Mouse (Mus musculus) neural tube, embryonic 11.5 days (tissue): ENCODE measurements around the gene Epo. TPM values are rescaled to one million over a fixed set of nuclear protein-coding genes. Genes with fewer than 3 reads are reported as not detected.

Experiments
- ATAC-seq: fragments of 200-750 bp; cut with Nextera tagmentation; 2 replicates; pipeline ENCODE4 v1.8.0; 2017; ENCODE audit warnings: moderate number of reproducible peaks, mild to moderate bottlenecking, moderate TSS enrichment, moderate library complexity; ENCODE audit not compliant: insufficient read depth, low FRiP score, low TSS enrichment
- DNase-seq: peaks from one replicate; pipeline ENCODE4 v3.0.0-alpha.2; 2015; ENCODE audit warnings: low spot score
- H3K27ac ChIP-seq: fragments of 300-500 bp; sonication (generic); 2 replicates; pipeline ENCODE4 v1.5.1; 2014; ENCODE audit warnings: low read depth, mild to moderate bottlenecking, low read length
- H3K27me3 ChIP-seq: fragments of 300-500 bp; sonication (generic); 2 replicates; pipeline ENCODE4 v1.6.1; 2014; ENCODE audit warnings: mild to moderate bottlenecking, low read length, mixed read lengths; ENCODE audit not compliant: control insufficient read depth, insufficient read depth
- H3K36me3 ChIP-seq: fragments of 300-500 bp; sonication (generic); 2 replicates; pipeline ENCODE4 v1.6.1; 2014; ENCODE audit warnings: mild to moderate bottlenecking, low read length, moderate library complexity, mixed read lengths; ENCODE audit not compliant: control insufficient read depth, insufficient read depth
- H3K4me1 ChIP-seq: fragments of 300-500 bp; sonication (generic); 2 replicates; pipeline ENCODE4 v1.6.1; 2014; ENCODE audit warnings: low read length, mixed read lengths; ENCODE audit not compliant: control insufficient read depth, insufficient read depth
- H3K4me2 ChIP-seq: fragments of 300-500 bp; sonication (generic); 2 replicates; pipeline ENCODE4 v1.6.1; 2014; ENCODE audit warnings: low read depth, mild to moderate bottlenecking, moderate library complexity
- H3K4me3 ChIP-seq: fragments of 300-500 bp; sonication (generic); 2 replicates; pipeline ENCODE4 v1.5.1; 2014; ENCODE audit warnings: low read depth, low read length
- H3K9ac ChIP-seq: fragments of 300-500 bp; sonication (generic); 2 replicates; pipeline ENCODE4 v1.6.1; 2014; ENCODE audit warnings: mild to moderate bottlenecking, low read length
- H3K9me3 ChIP-seq: fragments of 300-500 bp; sonication (generic); 2 replicates; pipeline ENCODE4 v1.6.1; 2016; ENCODE audit warnings: low read length; ENCODE audit not compliant: control insufficient read depth
- WGBS: fragments of 180-500 bp; shearing (Covaris S2); extraction: QIAGEN DNeasy Blood & Tissue Kit; methylation state at CpG from one replicate; pipeline ENCODE4 v1.1.7; 2014; 5-methylcytosine and 5-hydroxymethylcytosine counted together
- microRNA-seq: library from miRNA; unstranded; fragments of <30 nt; microRNA quantifications from one replicate; pipeline ENCODE4, GENCODE M21; 2016
- polyA plus RNA-seq: library from polyadenylated mRNA; unstranded; fragments of >200 nt; fragmentation: Nextera tagmentation; extraction: Ambion mirVana; gene quantifications from 2 replicates; pipeline ENCODE4 v1.2.1, GENCODE M21; 2014

Gene Epo
- polyA plus RNA-seq, 1 experiment from 2014 or later, result 0.34 TPM

GRCm38 (mm10) chr5:137455866-137456591 lies 77.0 kb downstream of the Epo start:
- Histone ChIP-seq H3K36me3 (no peaks in the 10 kb centered on the region), H3K27ac (no peak overlapping the region), H3K9ac (no peak overlapping the region), H3K4me1 (no peaks in the 10 kb centered on the region), H3K4me2 (no peak overlapping the region), H3K4me3 (no peak overlapping the region), H3K27me3 (no peaks in the 10 kb centered on the region), H3K9me3 (no peaks in the 10 kb centered on the region)
- DNase-seq, result no peak
- 53% methylated on average over 7 of the region's 7 CpGs for WGBS
- ATAC-seq, result no peak

DNA sequence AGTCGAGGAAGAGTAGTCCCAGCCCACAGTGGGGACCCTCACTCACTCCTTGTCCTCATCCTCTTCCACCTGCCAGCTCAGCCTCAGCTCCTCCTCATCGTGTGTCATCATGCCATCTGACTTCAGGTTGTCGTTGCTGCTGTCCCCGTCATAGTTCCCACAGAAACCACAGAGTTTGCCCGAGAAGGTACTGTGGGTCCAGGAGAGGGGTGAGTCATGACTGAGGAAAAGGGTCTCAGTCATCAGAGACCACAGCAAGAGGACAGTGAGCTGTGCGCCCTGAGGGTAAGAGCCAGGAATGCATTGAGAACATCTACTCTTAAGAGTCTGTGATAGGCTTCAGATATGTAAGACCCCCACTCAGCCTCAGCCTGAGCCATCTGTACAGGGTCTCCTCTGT lies 77.8 kb downstream of the Epo start:
- Histone ChIP-seq H3K27ac (no peak overlapping the region), H3K4me3 (no peak overlapping the region), H3K4me2 (no peak overlapping the region), H3K9me3 (no peaks in the 10 kb centered on the region), H3K27me3 (no peaks in the 10 kb centered on the region), H3K36me3 (no peaks in the 10 kb centered on the region), H3K9ac (no peak overlapping the region), H3K4me1 (no peaks in the 10 kb centered on the region)
- DNase-seq (no peak), ATAC-seq (no peak)
- WGBS, result 77% methylated on average over 6 of the region's 6 CpGs

- no peaks in the 10 kb centered on the region for H3K27me3 ChIP-seq
- H3K27ac ChIP-seq, result no peak overlapping the region
- H3K4me2 ChIP-seq, result no peak overlapping the region
- no peak overlapping the region for H3K4me3 ChIP-seq
- no peak overlapping the region for H3K9ac ChIP-seq
- H3K36me3 ChIP-seq, result no peaks in the 10 kb centered on the region
- H3K9me3 ChIP-seq, result no peaks in the 10 kb centered on the region
- no peak for DNase-seq
- ATAC-seq, result no peak
- no peaks in the 10 kb centered on the region for H3K4me1 ChIP-seq
These were observed 87.5 kb downstream of the Epo start for GRCm38 (mm10) chr5:137445536-137445935.

GRCm38 (mm10) chr5:137440216-137440855 lies 92.7 kb downstream of the Epo start:
- DNase-seq, result no peak

DNA sequence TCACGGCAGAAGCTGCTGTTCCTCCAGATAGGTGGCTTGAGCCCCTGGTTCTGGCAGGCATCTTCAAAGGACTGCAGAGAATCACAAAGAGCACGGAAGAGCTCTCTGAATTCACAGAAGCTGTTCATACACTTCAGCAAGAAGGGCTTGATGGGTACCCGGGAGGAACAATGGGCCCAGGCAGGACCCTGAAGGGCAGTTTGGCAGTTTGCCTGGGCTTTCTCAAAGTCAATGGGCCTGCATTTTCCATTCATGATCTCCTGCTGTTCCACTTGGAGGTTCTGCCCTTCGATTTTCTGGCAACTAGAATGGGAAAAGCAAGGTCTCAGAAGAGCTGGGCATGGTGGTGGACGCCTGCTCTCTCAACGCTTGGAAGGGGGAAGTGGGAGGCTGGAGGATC lies 99.2 kb downstream of the Epo start:
- no peaks in the 10 kb centered on the region for H3K4me1 ChIP-seq
- DNase-seq (no peak), ATAC-seq (no peak)
- no peaks in the 10 kb centered on the region for H3K36me3 ChIP-seq
- WGBS, result 73% methylated on average over 6 of the region's 6 CpGs
- no peak overlapping the region for H3K9ac ChIP-seq
- H3K9me3 ChIP-seq, result no peaks in the 10 kb centered on the region
- no peaks in the 10 kb centered on the region for H3K27me3 ChIP-seq
- H3K27ac ChIP-seq, result no peak overlapping the region
- no peak overlapping the region for H3K4me3 ChIP-seq
- H3K4me2 ChIP-seq, result no peak overlapping the region

More at GRCm38 (mm10) chr5:137440216-137440855, 92.7 kb downstream of the Epo start:
- no peak for ATAC-seq
- H3K36me3 ChIP-seq, result no peaks in the 10 kb centered on the region
- H3K4me3 ChIP-seq, result no peak overlapping the region
- no peak overlapping the region for H3K27ac ChIP-seq
- no peak overlapping the region for H3K9ac ChIP-seq
- H3K27me3 ChIP-seq, result no peaks in the 10 kb centered on the region
- WGBS, result 90% methylated on average over 11 of the region's 11 CpGs
- H3K4me1 ChIP-seq, result no peaks in the 10 kb centered on the region
- H3K9me3 ChIP-seq, result no peaks in the 10 kb centered on the region
- no peak overlapping the region for H3K4me2 ChIP-seq

Small RNA genes within 50 kb of the gene (microRNA-seq; reads per million reads assigned to microRNA genes)
- gene Mir6418, result not detected

Other genes with a start within 250 kb of the Epo start
- 14.5 and 14.7 TPM in 2 replicates for gene Ache, start 245.7 kb downstream of the Epo start, polyA plus RNA-seq
- 9.3 and 10.9 TPM in 2 replicates for gene Ufsp1, start 238.6 kb downstream of the Epo start, polyA plus RNA-seq
- gene Srrt, start 225.6 kb downstream of the Epo start, polyA plus RNA-seq, result 151 and 166 TPM in 2 replicates
- gene Trip6, start 218.8 kb downstream of the Epo start, polyA plus RNA-seq, result 38.1 and 40.3 TPM in 2 replicates
- 7.9 and 9.0 TPM in 2 replicates for gene Slc12a9, start 199.6 kb downstream of the Epo start, polyA plus RNA-seq
- gene Ephb4, start 183.1 kb downstream of the Epo start, polyA plus RNA-seq, result 33.5 and 33.6 TPM in 2 replicates
- gene Zan, start 56.2 kb downstream of the Epo start, polyA plus RNA-seq, result 0.05 TPM in 1 of 2 replicates, not detected in the other
- gene Pop7, start 30.7 kb downstream of the Epo start, polyA plus RNA-seq, result 53.9 and 57.9 TPM in 2 replicates
- gene Gigyf1, start 14.7 kb downstream of the Epo start, polyA plus RNA-seq, result 9.5 and 10.6 TPM in 2 replicates
- 449 and 479 TPM in 2 replicates for gene Gnb2, start 268 bp upstream of the Epo start, polyA plus RNA-seq
- 38.6 and 40.0 TPM in 2 replicates for gene Actl6b, start 20.3 kb upstream of the Epo start, polyA plus RNA-seq
- gene Tfr2, start 36.6 kb upstream of the Epo start, polyA plus RNA-seq, result 0.97 and 1.2 TPM in 2 replicates
- 27.8 and 28.5 TPM in 2 replicates for gene Mospd3, start 67.8 kb upstream of the Epo start, polyA plus RNA-seq
- gene Pcolce, start 80.5 kb upstream of the Epo start, polyA plus RNA-seq, result 75.5 and 91.9 TPM in 2 replicates
- gene Fbxo24, start 95.8 kb upstream of the Epo start, polyA plus RNA-seq, result 0.21 TPM in 1 of 2 replicates, not detected in the other
- gene Lrch4, start 95.9 kb upstream of the Epo start, polyA plus RNA-seq, result 31.6 and 39.0 TPM in 2 replicates
- gene Gm20605, start 95.9 kb upstream of the Epo start, polyA plus RNA-seq, result 6.7 and 8.2 TPM in 2 replicates
- gene Sap25, start 108.1 kb upstream of the Epo start, polyA plus RNA-seq, result 5.6 and 6.0 TPM in 2 replicates
- gene Irs3, start 112.5 kb upstream of the Epo start, polyA plus RNA-seq, result 0.12 and 0.24 TPM in 2 replicates
- 13.6 and 14.6 TPM in 2 replicates for gene Agfg2, start 151.5 kb upstream of the Epo start, polyA plus RNA-seq
- 3.8 and 4.4 TPM in 2 replicates for gene Nyap1, start 208.4 kb upstream of the Epo start, polyA plus RNA-seq
- 73.9 and 75.6 TPM in 2 replicates for gene Tsc22d4, start 212.5 kb upstream of the Epo start, polyA plus RNA-seq
- gene Ppp1r35, start 245.6 kb upstream of the Epo start, polyA plus RNA-seq, result 71.1 and 71.2 TPM in 2 replicates